In genomic region chr7:98193515-98194025, GRCm38 (mm10) we compare ENCODE assay signal across 7 mouse cellular contexts. TPM values are rescaled to one million over a fixed set of nuclear protein-coding genes. Genes with fewer than 3 reads are reported as not detected.
DNase-seq lines count a peak whose midpoint lies in the region; ATAC-seq and TF ChIP-seq lines count a peak whose summit lies in the region.

No protein-coding gene starts in this region.

- H3K4me1 ChIP-seq in forebrain, embryonic 15.5 days, result peaks cover 16% of the 10 kb centered on the region
- peaks cover 16% of the 10 kb centered on the region for H3K4me1 ChIP-seq in thymus, adult 2 months (replicated peaks; ENCODE audit: control insufficient read depth, insufficient read depth, low read length)

- no peaks in the 10 kb centered on the region for H3K9me3 ChIP-seq in forebrain, embryonic 15.5 days

- H3K9ac ChIP-seq in forebrain, embryonic 15.5 days (replicated peaks), result peak overlapping the region; percentile 52

- DNase-seq in right cerebral cortex, adult 18-20 months, result peak; percentile 17
- no peak for DNase-seq in right cerebral cortex, postnatal 14 days
- peak; percentile 78 for DNase-seq in brain, embryonic 14.5 days (ENCODE audit: low read depth)
- peak; percentile 32 for DNase-seq in kidney, postnatal 10 days
- peak; percentile 49 for DNase-seq in thymus, adult 2 months

- no peak overlapping the region for H3K27ac ChIP-seq in forebrain, embryonic 15.5 days (replicated peaks)
- no peak overlapping the region for H3K27ac ChIP-seq in thymus, adult 2 months (ENCODE audit: control insufficient read depth, insufficient read depth, low read length)

- peak; percentile 49; the same call in 1 of the 2 replicates for TF ChIP-seq CTCF in brain, embryonic 14.5 days (IDR thresholded peaks at IDR 0.05; ENCODE audit: borderline replicate concordance, extremely low read depth, insufficient read depth, insufficient read length)
- TF ChIP-seq CTCF in thymus, adult 2 months (IDR thresholded peaks at IDR 0.05; ENCODE audit: borderline replicate concordance, control insufficient read depth, extremely low read depth, insufficient read depth, low read length, poor library complexity), result peak; percentile 56; the same call in 1 of the 2 replicates

- H3K4me2 ChIP-seq in forebrain, embryonic 15.5 days (replicated peaks), result peak overlapping the region; percentile 97

- ATAC-seq in forebrain, embryonic 15.5 days (replicated peaks), result peak; percentile 81
- peak; percentile 59 for ATAC-seq in megakaryocyte progenitor cell, adult 5-6 weeks (replicated peaks; ENCODE audit: poor library complexity)

- H3K27me3 ChIP-seq in forebrain, embryonic 15.5 days, result peaks cover 61% of the 10 kb centered on the region
- H3K27me3 ChIP-seq in thymus, adult 2 months (ENCODE audit: control insufficient read depth, insufficient read depth, low read length), result peaks cover 2% of the 10 kb centered on the region; the same call in 1 of the 2 replicates

- WGBS in forebrain, embryonic 15.5 days, result under 1% methylated on average over 36 of the region's 36 CpGs
- WGBS in thymus, adult 2 months, result 1% methylated on average over 36 of the region's 36 CpGs

- no peak for TF ChIP-seq POLR2A in brain, embryonic 14.5 days (IDR thresholded peaks at IDR 0.05; ENCODE audit: borderline replicate concordance, extremely low read depth, insufficient read depth, insufficient read length, poor library complexity, severe bottlenecking)
- no peak for TF ChIP-seq POLR2A in thymus, adult 2 months (IDR thresholded peaks at IDR 0.05; ENCODE audit: control insufficient read depth, extremely low read depth, insufficient read depth, low read length, poor library complexity)

- H3K4me3 ChIP-seq in forebrain, embryonic 15.5 days, result peak overlapping the region; percentile 51
- H3K4me3 ChIP-seq in thymus, adult 2 months (ENCODE audit: control insufficient read depth, insufficient read depth, low read length), result peak overlapping the region; percentile 28

- no peaks in the 10 kb centered on the region for H3K36me3 ChIP-seq in forebrain, embryonic 15.5 days
- H3K36me3 ChIP-seq in thymus, adult 2 months (ENCODE audit: control insufficient read depth, insufficient read depth, low read length), result no peaks in the 10 kb centered on the region

RNA-seq across cellular contexts. Expression of gene B3gnt6, which starts 5.7 kb away (rescaled TPM):
- 0.27 and 0.32 TPM in 2 replicates for polyA plus RNA-seq in brain, embryonic 14.5 days (2012; rRNA removed)
- 0.15 and 0.42 TPM in 2 replicates for polyA plus RNA-seq in forebrain, embryonic 15.5 days (2015; fragmentation: Nextera tagmentation; extraction: Ambion mirVana)
- 0.20 TPM in 1 of 2 replicates, not detected in the other for total RNA-seq in megakaryocyte progenitor cell, adult 5-6 weeks (2015)
- 0.12 TPM in 1 of 2 replicates, not detected in the other for total RNA-seq in megakaryocyte progenitor cell, adult 5-6 weeks (2017)
- 0.34 and 0.40 TPM in 2 replicates for polyA plus RNA-seq in thymus, adult 2 months (2012; rRNA removed)

RNA-seq across cellular contexts. Expression of gene Capn5, which starts 15.5 kb away (rescaled TPM):
- 20.1 and 25.7 TPM in 2 replicates for polyA plus RNA-seq in brain, embryonic 14.5 days (2012; rRNA removed)
- polyA plus RNA-seq in forebrain, embryonic 15.5 days (2015; fragmentation: Nextera tagmentation; extraction: Ambion mirVana), result 15.5 and 15.9 TPM in 2 replicates
- total RNA-seq in megakaryocyte progenitor cell, adult 5-6 weeks (2015), result 3.4 and 4.5 TPM in 2 replicates
- total RNA-seq in megakaryocyte progenitor cell, adult 5-6 weeks (2017), result 4.0 and 7.5 TPM in 2 replicates
- 21.4 and 25.3 TPM in 2 replicates for polyA plus RNA-seq in thymus, adult 2 months (2012; rRNA removed)

RNA-seq across cellular contexts. Expression of gene Omp, which starts 48.3 kb away (rescaled TPM):
- 0.18 and 0.33 TPM in 2 replicates for polyA plus RNA-seq in brain, embryonic 14.5 days (2012; rRNA removed)
- 0.46 and 0.47 TPM in 2 replicates for polyA plus RNA-seq in forebrain, embryonic 15.5 days (2015; fragmentation: Nextera tagmentation; extraction: Ambion mirVana)
- total RNA-seq in megakaryocyte progenitor cell, adult 5-6 weeks (2015), result 0.25 and 0.32 TPM in 2 replicates
- 0.12 TPM in 1 of 2 replicates, not detected in the other for total RNA-seq in megakaryocyte progenitor cell, adult 5-6 weeks (2017)
- polyA plus RNA-seq in thymus, adult 2 months (2012; rRNA removed), result 1.8 TPM in 2 replicates
